Mouse (Mus musculus): ENCODE measurements around the gene Bcl2. TPM values are rescaled to one million over a fixed set of nuclear protein-coding genes. Genes with fewer than 3 reads are reported as not detected.

Gene Bcl2
- total and polyA plus RNA-seq, 3 experiments: 4.5 to 13.6 (median 8.7) TPM

- H3K4me3 ChIP-seq (replicated peaks in 1 of 3; ENCODE audit: low read depth in 2 of 3, low read length in 2 of 3, poor library complexity in 1 of 3): no peak overlapping the region
- in situ Hi-C loops (cut with MboI; ENCODE audit: low pct_ligation_motif_present, low pct_unique_long_range_greater_than_20kb, low sequenced_read_pairs): no loop called here
- H3K79me2 ChIP-seq (replicated peaks; ENCODE audit: control insufficient read depth, extremely low read depth, insufficient read depth, poor library complexity, severe bottlenecking): no peaks in the 10 kb centered on the region
- no peak overlapping the region for H3K9ac ChIP-seq (ENCODE audit: insufficient read depth, low read depth)
- no peaks in the 10 kb centered on the region for H3K9me3 ChIP-seq (replicated peaks; ENCODE audit: low read length)
- TF ChIP-seq GABPA (IDR thresholded peaks at IDR 0.05; ENCODE audit: insufficient replicate concordance, low read depth, low read length): no peak
- no peak for TF ChIP-seq ELF1 (IDR thresholded peaks at IDR 0.05; ENCODE audit: low read depth, low read length)
- dilution Hi-C loops (cut with MboI; ENCODE audit: extremely low pct_ligation_motif_present, extremely low pct_unique_long_range_greater_than_20kb, low sequenced_read_pairs): no loop called here
- DNase-seq (ENCODE audit: extremely low read depth): no peak
- H3K4me1 ChIP-seq (ENCODE audit: control insufficient read depth in 1 of 2, insufficient read depth in 2 of 2): no peaks in the 10 kb centered on the region
- H3K36me3 ChIP-seq (replicated peaks in 1 of 2; ENCODE audit: control insufficient read depth in 1 of 2, insufficient read depth in 1 of 2, low read length in 1 of 2): peaks cover 21 to 68% of the 10 kb centered on the region in 2 experiments
- no peak overlapping the region for H3K27ac ChIP-seq (ENCODE audit: insufficient read depth, low read depth)
- no peaks in the 10 kb centered on the region for H3K27me3 ChIP-seq (replicated peaks)
- no peak overlapping the region for H3K4me2 ChIP-seq (ENCODE audit: insufficient read depth, low read depth, poor library complexity, severe bottlenecking)
These were observed 22.1 kb upstream of the Bcl2 start for GRCm38 (mm10) chr1:106736211-106736610.

GRCm38 (mm10) chr1:106735586-106735985, 21.5 kb upstream of the Bcl2 start:
- Histone ChIP-seq H3K27me3 (replicated peaks) (no peaks in the 10 kb centered on the region), H3K4me1 (ENCODE audit: control insufficient read depth in 1 of 2, insufficient read depth in 2 of 2) (no peaks in the 10 kb centered on the region), H3K79me2 (replicated peaks; ENCODE audit: control insufficient read depth, extremely low read depth, insufficient read depth, poor library complexity, severe bottlenecking) (no peaks in the 10 kb centered on the region), H3K9ac (ENCODE audit: insufficient read depth, low read depth) (no peak overlapping the region), H3K4me2 (ENCODE audit: insufficient read depth, low read depth, poor library complexity, severe bottlenecking) (no peak overlapping the region), H3K9me3 (replicated peaks; ENCODE audit: low read length) (no peaks in the 10 kb centered on the region), H3K36me3 (replicated peaks in 1 of 2; ENCODE audit: control insufficient read depth in 1 of 2, insufficient read depth in 1 of 2, low read length in 1 of 2) (peaks cover 21 to 62% of the 10 kb centered on the region in 2 experiments), H3K4me3 (replicated peaks in 1 of 3; ENCODE audit: low read depth in 2 of 3, low read length in 2 of 3, poor library complexity in 1 of 3) (no peak overlapping the region), H3K27ac (ENCODE audit: insufficient read depth, low read depth) (no peak overlapping the region)
- dilution Hi-C loops (cut with MboI; ENCODE audit: extremely low pct_ligation_motif_present, extremely low pct_unique_long_range_greater_than_20kb, low sequenced_read_pairs): no loop called here
- TF ChIP-seq ZC3H11A (IDR thresholded peaks at IDR 0.05; ENCODE audit: low read depth, low read length) (peak; percentile 44), SMC3 (IDR thresholded peaks at IDR 0.05; ENCODE audit: low read depth, low read length) (peak; percentile 76), TCF12 (IDR thresholded peaks at IDR 0.05; ENCODE audit: low read depth, low read length) (no peak), CTCF (conservative IDR thresholded peaks at IDR 0.05 in 1 of 2, IDR thresholded peaks at IDR 0.05 in 1 of 2; ENCODE audit: low read depth in 2 of 2, low read length in 2 of 2) (peak; percentile 65 to 89), RAD21 (IDR thresholded peaks at IDR 0.05; ENCODE audit: low read depth, low read length) (peak; percentile 85), POLR2AphosphoS2 (IDR thresholded peaks at IDR 0.05; ENCODE audit: low read depth, low read length) (no peak)
- in situ Hi-C loops (cut with MboI; ENCODE audit: low pct_ligation_motif_present, low pct_unique_long_range_greater_than_20kb, low sequenced_read_pairs): no loop called here
- peak; percentile 59 for DNase-seq (ENCODE audit: extremely low read depth)

- peaks cover 0 to 21% of the 10 kb centered on the region in 2 experiments for H3K36me3 ChIP-seq (replicated peaks in 1 of 2; ENCODE audit: control insufficient read depth in 1 of 2, insufficient read depth in 1 of 2, low read length in 1 of 2)
- DNase-seq (ENCODE audit: extremely low read depth): no peak
- no peak overlapping the region for H3K9ac ChIP-seq (ENCODE audit: insufficient read depth, low read depth)
- peaks cover 0 to 1% of the 10 kb centered on the region in 2 experiments; a peak in 2 of 4 replicates for H3K4me1 ChIP-seq (ENCODE audit: control insufficient read depth in 1 of 2, insufficient read depth in 2 of 2)
- H3K79me2 ChIP-seq (replicated peaks; ENCODE audit: control insufficient read depth, extremely low read depth, insufficient read depth, poor library complexity, severe bottlenecking): no peaks in the 10 kb centered on the region
- no peak overlapping the region for H3K4me3 ChIP-seq (replicated peaks in 1 of 3; ENCODE audit: low read depth in 2 of 3, low read length in 2 of 3, poor library complexity in 1 of 3)
- no peaks in the 10 kb centered on the region for H3K9me3 ChIP-seq (replicated peaks; ENCODE audit: low read length)
- dilution Hi-C loops (cut with MboI; ENCODE audit: extremely low pct_ligation_motif_present, extremely low pct_unique_long_range_greater_than_20kb, low sequenced_read_pairs) (loop anchor here (25.0 kb wide), 1 partner anchor 185 kb away; no protein-coding TSS in a partner anchor), in situ Hi-C loops (cut with MboI; ENCODE audit: low pct_ligation_motif_present, low pct_unique_long_range_greater_than_20kb, low sequenced_read_pairs) (loop anchor here (25.0 kb wide), 1 partner anchor 660 kb away; no protein-coding TSS in a partner anchor)
- TF ChIP-seq MYC (IDR thresholded peaks at IDR 0.05; ENCODE audit: low read depth, low read length): no peak
- TF ChIP-seq MAFK (IDR thresholded peaks at IDR 0.05; ENCODE audit: insufficient replicate concordance, low read length): no peak
- TF ChIP-seq CTCF (conservative IDR thresholded peaks at IDR 0.05 in 1 of 2, IDR thresholded peaks at IDR 0.05 in 1 of 2; ENCODE audit: low read depth in 2 of 2, low read length in 2 of 2): no peak
- TF ChIP-seq PAX5 (IDR thresholded peaks at IDR 0.05; ENCODE audit: low read length): no peak
- no peak for TF ChIP-seq TCF12 (IDR thresholded peaks at IDR 0.05; ENCODE audit: low read depth, low read length)
- TF ChIP-seq USF1 (IDR thresholded peaks at IDR 0.05; ENCODE audit: low read depth, low read length): no peak
- no peak for TF ChIP-seq RCOR1 (conservative IDR thresholded peaks at IDR 0.05; ENCODE audit: low read depth, low read length)
- TF ChIP-seq POLR2A (IDR thresholded peaks at IDR 0.05; ENCODE audit: low read depth, low read length): no peak
- no peak for TF ChIP-seq IRF4 (IDR thresholded peaks at IDR 0.05; ENCODE audit: low read depth, low read length)
- no peaks in the 10 kb centered on the region for H3K27me3 ChIP-seq (replicated peaks)
- no peak overlapping the region for H3K27ac ChIP-seq (ENCODE audit: insufficient read depth, low read depth)
- H3K4me2 ChIP-seq (ENCODE audit: insufficient read depth, low read depth, poor library complexity, severe bottlenecking): no peak overlapping the region
These were observed 8.0 kb upstream of the Bcl2 start for GRCm38 (mm10) chr1:106722061-106722460.
